Mouse (Mus musculus) fibroblast of lung, adult 2 months (primary cell): Measurements from ENCODE around the gene Abtb2.

ENCODE experiments used
- DNase-seq: peaks from one replicate; pipeline ENCODE4 v3.0.0-alpha.2; 2011; ENCODE audit warnings: low read depth

Gene Abtb2

GRCm38 (mm10) chr2:103687888-103688287, 121.8 kb downstream of the Abtb2 start:
- DNase-seq: no peak

- no peak for DNase-seq
These were observed 124.3 kb downstream of the Abtb2 start for GRCm38 (mm10) chr2:103690425-103690824.

- no peak for DNase-seq
These were observed 124.7 kb downstream of the Abtb2 start for GRCm38 (mm10) chr2:103690828-103691227.

- DNase-seq: no peak
These were observed 125.2 kb downstream of the Abtb2 start for GRCm38 (mm10) chr2:103691278-103691677.

GRCm38 (mm10) chr2:103692810-103693209, 126.7 kb downstream of the Abtb2 start:
- DNase-seq: no peak

- peak; percentile 77 for DNase-seq
These were observed 128.9 kb downstream of the Abtb2 start for GRCm38 (mm10) chr2:103694777-103695563.

GRCm38 (mm10) chr2:103696177-103696576, 130.1 kb downstream of the Abtb2 start:
- peak; percentile 84 for DNase-seq

GRCm38 (mm10) chr2:103700514-103700913, 134.4 kb downstream of the Abtb2 start:
- DNase-seq: no peak

- DNase-seq: no peak
These were observed 137.2 kb downstream of the Abtb2 start for GRCm38 (mm10) chr2:103703336-103703735.

- no peak for DNase-seq
These were observed 137.8 kb downstream of the Abtb2 start for GRCm38 (mm10) chr2:103703865-103704264.

- DNase-seq: no peak
These were observed 139.7 kb downstream of the Abtb2 start for GRCm38 (mm10) chr2:103705826-103706225.

GRCm38 (mm10) chr2:103706226-103706625, 140.1 kb downstream of the Abtb2 start:
- peak; percentile 91 for DNase-seq

- no peak for DNase-seq
These were observed 141.1 kb downstream of the Abtb2 start for GRCm38 (mm10) chr2:103707056-103707776.

- no peak for DNase-seq
These were observed 144.7 kb downstream of the Abtb2 start for GRCm38 (mm10) chr2:103710849-103711248.

GRCm38 (mm10) chr2:103713831-103714230, 147.7 kb downstream of the Abtb2 start:
- no peak for DNase-seq

GRCm38 (mm10) chr2:103714412-103714811, 148.3 kb downstream of the Abtb2 start:
- no peak for DNase-seq

- DNase-seq: peak; percentile 62
These were observed 152.6 kb downstream of the Abtb2 start for GRCm38 (mm10) chr2:103718594-103719291.

GRCm38 (mm10) chr2:103719292-103719646, 153.2 kb downstream of the Abtb2 start:
- DNase-seq: no peak

- no peak for DNase-seq
These were observed 158.4 kb downstream of the Abtb2 start for GRCm38 (mm10) chr2:103724521-103724920.

- DNase-seq: no peak
These were observed 162.0 kb downstream of the Abtb2 start for GRCm38 (mm10) chr2:103728027-103728540.

GRCm38 (mm10) chr2:103730999-103731398, 164.9 kb downstream of the Abtb2 start:
- DNase-seq: no peak

GRCm38 (mm10) chr2:103731423-103731822, 165.3 kb downstream of the Abtb2 start:
- DNase-seq: no peak

- DNase-seq: no peak
These were observed 176.7 kb downstream of the Abtb2 start for GRCm38 (mm10) chr2:103742821-103743220.
